9 mouse cellular contexts compared by ENCODE assay signal in genomic region chr1:125466621-125467257, GRCm38 (mm10). TPM values are rescaled to one million over a fixed set of nuclear protein-coding genes. Genes with fewer than 3 reads are reported as not detected.
DNase-seq lines count a peak whose midpoint lies in the region; ATAC-seq and TF ChIP-seq lines count a peak whose summit lies in the region.
"Had no signal": no experiment of that assay in that cellular context is flagged by ENCODE, and none has a peak within 500 bp of the region (broad histone marks: within the 10 kb centered on the region; RNA-seq: fewer than 3 reads in every experiment).

No protein-coding gene starts in this region.

- WGBS in spleen, adult 2 months: 8% methylated on average over 10 of the region's 10 CpGs
- 54% methylated on average over 10 of the region's 10 CpGs for WGBS in intestine, postnatal 0 days

- H3K27me3 ChIP-seq in spleen, adult 2 months (ENCODE audit: control insufficient read depth, insufficient read depth, low read length): no peaks in the 10 kb centered on the region
- no peaks in the 10 kb centered on the region for H3K27me3 ChIP-seq in intestine, postnatal 0 days (replicated peaks; ENCODE audit: control insufficient read depth, insufficient read depth, low read length)

- peak overlapping the region; percentile 92 for H3K27ac ChIP-seq in bone marrow macrophage, adult 2 months (ENCODE audit: insufficient read depth, low read depth, low read length)
- H3K27ac ChIP-seq in spleen, adult 2 months (ENCODE audit: insufficient read depth, low read length): peak overlapping the region; percentile 98
- H3K27ac ChIP-seq in intestine, postnatal 0 days (ENCODE audit: low read depth, low read length): no peak overlapping the region

- intact Hi-C loops in gastrocnemius, postnatal 36 days (cut with DNase I): no loop called here

- ATAC-seq in CD4-positive, CD25-positive, alpha-beta regulatory T cell, adult 4 months: peak; percentile 59
- no peak for ATAC-seq in intestine, postnatal 0 days

- no peak for TF ChIP-seq CTCF in bone marrow macrophage, adult 2 months (IDR thresholded peaks at IDR 0.05; ENCODE audit: low read depth, low read length)
- TF ChIP-seq CTCF in spleen, adult 2 months (IDR thresholded peaks at IDR 0.05; ENCODE audit: extremely low read depth, insufficient read depth, insufficient read length, insufficient replicate concordance): no peak
- no peak for TF ChIP-seq CTCF in intestine, postnatal 0 days (IDR thresholded peaks at IDR 0.05; ENCODE audit: low read depth)

- H3K4me1 ChIP-seq in bone marrow macrophage, adult 2 months (ENCODE audit: control insufficient read depth, insufficient read depth, low read length): peaks cover 75% of the 10 kb centered on the region
- H3K4me1 ChIP-seq in spleen, adult 2 months (ENCODE audit: control insufficient read depth, insufficient read depth, insufficient read length): peaks cover 39% of the 10 kb centered on the region
- no peaks in the 10 kb centered on the region for H3K4me1 ChIP-seq in intestine, postnatal 0 days (replicated peaks; ENCODE audit: control insufficient read depth, insufficient read depth, low read length)

- no peak overlapping the region for H3K9ac ChIP-seq in intestine, postnatal 0 days (ENCODE audit: low read depth, low read length)

- peak overlapping the region; percentile 37 for H3K4me3 ChIP-seq in bone marrow macrophage, adult 2 months (ENCODE audit: insufficient read depth, low read length)
- H3K4me3 ChIP-seq in spleen, adult 2 months (ENCODE audit: extremely low read depth, insufficient read depth, insufficient read length): peak overlapping the region; percentile 23; the same call in 1 of the 2 replicates
- no peak overlapping the region for H3K4me3 ChIP-seq in intestine, postnatal 0 days (ENCODE audit: low read depth, low read length)

- peak; percentile 75 for DNase-seq in lung, postnatal 25 days (ENCODE audit: low spot score)
- peak; percentile 69 for DNase-seq in spleen, adult 2 months (ENCODE audit: low read depth in 1 of 2, low spot score in 2 of 2)
- no peak for DNase-seq in gastrocnemius, postnatal 36 days
- DNase-seq in MN1 (ENCODE audit: low spot score): no peak
- DNase-seq in gastrocnemius, postnatal 10 days: no peak
- DNase-seq: kidney, postnatal 14 days had no signal

- H3K4me2 ChIP-seq in intestine, postnatal 0 days (replicated peaks; ENCODE audit: low read depth): no peak overlapping the region

- no peak for TF ChIP-seq POLR2A in bone marrow macrophage, adult 2 months (IDR thresholded peaks at IDR 0.05; ENCODE audit: borderline replicate concordance, low read depth, low read length)
- no peak for TF ChIP-seq POLR2A in spleen, adult 2 months (IDR thresholded peaks at IDR 0.05; ENCODE audit: low read depth, low read length)

- no peaks in the 10 kb centered on the region for H3K36me3 ChIP-seq in spleen, adult 2 months (ENCODE audit: control insufficient read depth, insufficient read depth, low read length)
- H3K36me3 ChIP-seq in intestine, postnatal 0 days (ENCODE audit: control insufficient read depth, insufficient read depth): no peaks in the 10 kb centered on the region

- H3K9me3 ChIP-seq in intestine, postnatal 0 days (ENCODE audit: control insufficient read depth): no peaks in the 10 kb centered on the region

RNA-seq across cellular contexts. Expression of gene Actr3, which starts 31.2 kb away (rescaled TPM):
- 100 to 1,000 TPM; 428 to 528 TPM for polyA plus RNA-seq in CD4-positive, CD25-positive, alpha-beta regulatory T cell, adult 4 months (2017; shearing (Covaris generic))
- 624 and 643 TPM in 2 replicates for polyA plus RNA-seq in bone marrow macrophage, adult 2 months (2012; ENCODE audit: insufficient read depth, insufficient read length, missing spikeins)
- polyA plus RNA-seq in spleen, adult 2 months (2012; rRNA removed): 80.7 and 89.6 TPM in 2 replicates
- 10 to 100 TPM; 34.4 to 34.8 TPM for total RNA-seq in gastrocnemius, postnatal 36 days (2021)
- total RNA-seq in gastrocnemius, postnatal 10 days (2021): 10 to 100 TPM; 83.7 to 94.4 TPM
- 223 and 234 TPM in 2 replicates for polyA plus RNA-seq in intestine, postnatal 0 days (2015; fragmentation: Nextera tagmentation; extraction: Ambion mirVana)

Comparison
In these comparisons a context has a peak if more than half of its experiments do, and no peak if none do; other contexts are left out.
1. DNase-seq: peak in lung, postnatal 25 days (single experiment) and spleen, adult 2 months (2 of 2); none in gastrocnemius, postnatal 36 days (0 of 2), MN1 (single experiment) and gastrocnemius, postnatal 10 days (single experiment).